Mouse (Mus musculus): ENCODE results near the gene Apaf1. TPM values are rescaled to one million over a fixed set of nuclear protein-coding genes. Genes with fewer than 3 reads are reported as not detected.

The Apaf1 gene
- polyA plus RNA-seq, 2 experiments: 33.2 to 39.4 TPM

- peaks cover 5% of the 10 kb centered on the region; the same call in 1 of the 2 replicates for H3K9me3 ChIP-seq (ENCODE audit: control insufficient read depth, low read length)
- no peaks in the 10 kb centered on the region for H3K27me3 ChIP-seq (ENCODE audit: control insufficient read depth, insufficient read depth, low read length)
- H3K4me1 ChIP-seq (ENCODE audit: control insufficient read depth, insufficient read depth, low read length): no peaks in the 10 kb centered on the region
- peaks cover 68% of the 10 kb centered on the region for H3K36me3 ChIP-seq (ENCODE audit: control insufficient read depth, insufficient read depth, low read length)
- DNase-seq (ENCODE audit: low spot score) (no peak), ATAC-seq (ENCODE audit: low FRiP score, low read depth) (no peak)
- no peak overlapping the region for H3K4me3 ChIP-seq (replicated peaks; ENCODE audit: low read length)
- WGBS: 94% methylated on average over 8 of the region's 8 CpGs
- TF ChIP-seq POLR2A (IDR thresholded peaks at IDR 0.05; ENCODE audit: borderline replicate concordance, extremely low read depth, insufficient read depth, insufficient read length): no peak
- H3K27ac ChIP-seq (replicated peaks; ENCODE audit: low read depth, low read length): no peak overlapping the region
- H3K4me2 ChIP-seq (replicated peaks; ENCODE audit: low read depth, low read length, severe bottlenecking): no peak overlapping the region
- H3K9ac ChIP-seq (ENCODE audit: low read depth, low read length, severe bottlenecking): no peak overlapping the region
These were observed 15.5 kb upstream of the Apaf1 start for GRCm38 (mm10) chr10:91098056-91098455.

GRCm38 (mm10) chr10:91094251-91095104 lies 11.9 kb upstream of the Apaf1 start:
- H3K4me1 ChIP-seq (ENCODE audit: control insufficient read depth, insufficient read depth, low read length): no peaks in the 10 kb centered on the region
- no peak overlapping the region for H3K4me2 ChIP-seq (replicated peaks; ENCODE audit: low read depth, low read length, severe bottlenecking)
- H3K27me3 ChIP-seq (ENCODE audit: control insufficient read depth, insufficient read depth, low read length): no peaks in the 10 kb centered on the region
- H3K9me3 ChIP-seq (ENCODE audit: control insufficient read depth, low read length): no peaks in the 10 kb centered on the region
- TF ChIP-seq POLR2A (IDR thresholded peaks at IDR 0.05; ENCODE audit: borderline replicate concordance, extremely low read depth, insufficient read depth, insufficient read length): no peak
- no peak overlapping the region for H3K9ac ChIP-seq (ENCODE audit: low read depth, low read length, severe bottlenecking)
- no peak overlapping the region for H3K27ac ChIP-seq (replicated peaks; ENCODE audit: low read depth, low read length)
- H3K36me3 ChIP-seq (ENCODE audit: control insufficient read depth, insufficient read depth, low read length): peaks cover 50% of the 10 kb centered on the region
- WGBS: 82% methylated on average over 15 of the region's 15 CpGs
- ATAC-seq (ENCODE audit: low FRiP score, low read depth): no peak
- no peak for DNase-seq (ENCODE audit: low spot score)
- no peak overlapping the region for H3K4me3 ChIP-seq (replicated peaks; ENCODE audit: low read length)

GRCm38 (mm10) chr10:91092812-91093211 lies 10.2 kb upstream of the Apaf1 start:
- Histone ChIP-seq H3K27me3 (ENCODE audit: control insufficient read depth, insufficient read depth, low read length) (no peaks in the 10 kb centered on the region), H3K4me3 (replicated peaks; ENCODE audit: low read length) (no peak overlapping the region), H3K4me1 (ENCODE audit: control insufficient read depth, insufficient read depth, low read length) (no peaks in the 10 kb centered on the region), H3K36me3 (ENCODE audit: control insufficient read depth, insufficient read depth, low read length) (peaks cover 40% of the 10 kb centered on the region), H3K9ac (ENCODE audit: low read depth, low read length, severe bottlenecking) (no peak overlapping the region), H3K9me3 (ENCODE audit: control insufficient read depth, low read length) (no peaks in the 10 kb centered on the region), H3K4me2 (replicated peaks; ENCODE audit: low read depth, low read length, severe bottlenecking) (no peak overlapping the region), H3K27ac (replicated peaks; ENCODE audit: low read depth, low read length) (no peak overlapping the region)
- DNase-seq (ENCODE audit: low spot score): no peak
- no peak for ATAC-seq (ENCODE audit: low FRiP score, low read depth)
- WGBS: 90% methylated on average over 4 of the region's 4 CpGs
- no peak for TF ChIP-seq POLR2A (IDR thresholded peaks at IDR 0.05; ENCODE audit: borderline replicate concordance, extremely low read depth, insufficient read depth, insufficient read length)

- ATAC-seq (ENCODE audit: low FRiP score, low read depth) (no peak), DNase-seq (ENCODE audit: low spot score) (no peak)
- no peak for TF ChIP-seq POLR2A (IDR thresholded peaks at IDR 0.05; ENCODE audit: borderline replicate concordance, extremely low read depth, insufficient read depth, insufficient read length)
- Histone ChIP-seq H3K9me3 (ENCODE audit: control insufficient read depth, low read length) (no peaks in the 10 kb centered on the region), H3K9ac (ENCODE audit: low read depth, low read length, severe bottlenecking) (peak overlapping the region; percentile 91), H3K4me1 (ENCODE audit: control insufficient read depth, insufficient read depth, low read length) (peaks cover 14% of the 10 kb centered on the region), H3K27me3 (ENCODE audit: control insufficient read depth, insufficient read depth, low read length) (no peaks in the 10 kb centered on the region), H3K4me3 (replicated peaks; ENCODE audit: low read length) (peak overlapping the region; percentile 98), H3K27ac (replicated peaks; ENCODE audit: low read depth, low read length) (peak overlapping the region; percentile 78), H3K4me2 (replicated peaks; ENCODE audit: low read depth, low read length, severe bottlenecking) (peak overlapping the region; percentile 71), H3K36me3 (ENCODE audit: control insufficient read depth, insufficient read depth, low read length) (peaks cover 10% of the 10 kb centered on the region; the same call in 1 of the 2 replicates)
- WGBS: 39% methylated on average over 12 of the region's 12 CpGs
These were observed 890 bp upstream of the Apaf1 start for GRCm38 (mm10) chr10:91083393-91083927.

GRCm38 (mm10) chr10:91081959-91082507 lies 537 bp downstream of the Apaf1 start:
- H3K4me3 ChIP-seq (replicated peaks; ENCODE audit: low read length): peak overlapping the region; percentile 98
- ATAC-seq (ENCODE audit: low FRiP score, low read depth) (no peak), DNase-seq (ENCODE audit: low spot score) (peak; percentile 26)
- peak overlapping the region; percentile 71 for H3K4me2 ChIP-seq (replicated peaks; ENCODE audit: low read depth, low read length, severe bottlenecking)
- no peaks in the 10 kb centered on the region for H3K27me3 ChIP-seq (ENCODE audit: control insufficient read depth, insufficient read depth, low read length)
- peaks cover 25% of the 10 kb centered on the region for H3K36me3 ChIP-seq (ENCODE audit: control insufficient read depth, insufficient read depth, low read length)
- peak overlapping the region; percentile 86 for H3K27ac ChIP-seq (replicated peaks; ENCODE audit: low read depth, low read length)
- WGBS: under 1% methylated on average over 23 of the region's 27 CpGs
- H3K9me3 ChIP-seq (ENCODE audit: control insufficient read depth, low read length): no peaks in the 10 kb centered on the region
- H3K9ac ChIP-seq (ENCODE audit: low read depth, low read length, severe bottlenecking): peak overlapping the region; percentile 91
- H3K4me1 ChIP-seq (ENCODE audit: control insufficient read depth, insufficient read depth, low read length): peaks cover 14% of the 10 kb centered on the region
- no peak for TF ChIP-seq POLR2A (IDR thresholded peaks at IDR 0.05; ENCODE audit: borderline replicate concordance, extremely low read depth, insufficient read depth, insufficient read length)

Measured in limb, embryonic 14.5 days (tissue).